Mouse (Mus musculus) natural killer cell, adult 2 months (primary cell): ENCODE data around the gene Phtf1.

Experiments
- DNase-seq, 2 experiments: peaks; one replicate each; pipeline ENCODE4 v3.0.0; 2022; ENCODE audit warnings: low spot score in 2 of 2

Phtf1 gene

DNA sequence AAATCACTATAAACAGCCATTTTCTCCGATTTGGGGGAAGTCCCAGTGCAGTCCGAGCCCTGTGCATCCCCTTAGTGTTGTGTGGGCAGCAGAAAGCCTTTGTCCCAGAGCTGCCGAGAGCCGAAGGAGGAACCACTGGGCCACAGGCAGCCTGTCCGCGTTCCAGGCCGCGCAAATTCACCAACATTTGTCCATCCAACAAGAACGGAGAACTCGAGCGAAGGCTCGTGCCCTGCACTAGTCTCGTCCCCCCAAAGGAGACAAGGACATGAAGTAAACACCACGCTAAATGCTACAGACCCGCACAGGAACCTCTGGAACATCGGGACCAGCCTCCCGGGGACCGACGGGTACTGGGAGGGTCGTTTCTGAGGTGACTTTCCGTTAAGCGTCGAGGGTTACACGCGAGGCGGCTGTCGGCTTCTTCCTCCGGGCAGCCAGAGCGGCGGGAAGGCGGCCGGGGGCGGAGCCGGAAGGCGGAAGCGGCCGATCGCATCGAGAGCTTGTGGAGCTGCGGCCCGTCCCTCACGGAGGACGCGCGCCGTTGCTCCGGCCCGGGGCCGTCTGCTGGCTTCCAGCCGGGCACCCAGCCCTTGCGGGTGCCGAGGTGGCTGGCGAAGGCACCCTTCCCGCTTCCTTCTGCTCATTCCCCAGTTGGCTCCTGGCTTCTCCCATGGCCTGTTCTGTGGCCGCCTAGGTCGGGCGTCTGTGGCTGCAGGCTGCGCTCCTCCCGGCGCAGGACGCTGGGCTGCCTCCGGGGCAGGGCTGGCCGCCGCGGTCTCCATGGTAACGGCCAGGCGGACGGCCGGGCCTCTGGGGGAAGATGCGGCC lies at the start of gene Phtf1:
Gene Phtf1 (plus strand): TSS at position 250 of the 831 bp plus-strand sequence.
- peak; percentile 76 to 83 for DNase-seq

DNA sequence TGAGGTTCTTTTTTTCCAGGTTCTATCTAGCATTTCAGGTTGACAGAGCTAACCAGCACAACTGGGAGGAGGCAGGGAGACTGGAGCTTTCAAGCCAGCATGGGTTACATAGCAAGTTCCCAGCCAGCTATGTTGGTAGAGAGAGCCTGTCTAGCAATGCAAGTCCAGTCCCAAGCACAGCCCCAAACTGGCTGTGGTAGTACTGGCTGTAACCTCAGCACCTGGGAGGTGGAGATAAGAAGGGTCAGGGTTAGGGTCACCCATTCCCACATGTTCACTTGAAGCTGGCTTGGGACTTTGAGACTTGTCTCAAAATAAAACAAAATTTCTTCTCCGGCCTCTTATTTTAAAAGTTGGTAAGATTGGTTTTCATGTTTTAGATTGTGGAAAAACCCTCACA lies 47.8 kb upstream of the Phtf1 start:
- no peak for DNase-seq

DNA sequence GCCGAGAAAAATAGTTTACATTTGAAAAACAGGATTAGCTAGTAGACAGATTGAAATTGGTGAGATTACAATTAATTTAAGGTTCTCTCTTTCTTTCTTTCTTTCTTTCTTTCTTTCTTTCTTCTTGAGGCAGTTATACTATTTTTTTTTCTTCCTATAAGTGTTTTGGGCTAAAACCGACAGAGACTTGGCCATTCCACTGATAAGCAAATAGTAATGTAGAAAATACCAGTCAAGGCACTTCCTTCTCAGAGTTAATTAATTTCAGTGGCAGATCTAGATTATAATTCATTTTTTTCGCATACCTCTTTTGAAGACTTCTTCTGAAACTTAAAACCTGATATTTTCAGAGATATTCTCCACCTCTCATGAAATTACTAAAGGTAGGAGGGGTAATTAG lies 42.6 kb upstream of the Phtf1 start:
- no peak for DNase-seq

DNA sequence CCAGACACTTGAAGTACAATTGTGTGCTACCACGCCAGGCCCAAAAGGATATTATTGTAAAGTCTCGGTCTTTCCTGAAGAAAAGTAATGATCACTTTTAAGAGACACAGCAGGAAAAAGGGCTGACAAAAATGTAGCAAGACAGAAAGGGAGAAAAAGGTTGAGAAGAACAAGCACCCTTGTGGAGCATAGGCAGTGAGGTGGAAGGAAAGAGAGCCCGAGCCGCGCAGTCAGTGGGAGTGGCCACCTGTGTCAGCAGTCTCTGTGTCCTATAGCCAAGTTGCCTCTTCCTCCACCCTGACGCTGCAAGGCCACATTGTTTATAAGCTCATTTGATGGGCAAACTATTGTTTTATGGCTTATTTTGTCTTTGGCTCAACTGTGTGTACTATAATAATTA lies 40.4 kb upstream of the Phtf1 start:
- DNase-seq: peak; percentile 37

DNA sequence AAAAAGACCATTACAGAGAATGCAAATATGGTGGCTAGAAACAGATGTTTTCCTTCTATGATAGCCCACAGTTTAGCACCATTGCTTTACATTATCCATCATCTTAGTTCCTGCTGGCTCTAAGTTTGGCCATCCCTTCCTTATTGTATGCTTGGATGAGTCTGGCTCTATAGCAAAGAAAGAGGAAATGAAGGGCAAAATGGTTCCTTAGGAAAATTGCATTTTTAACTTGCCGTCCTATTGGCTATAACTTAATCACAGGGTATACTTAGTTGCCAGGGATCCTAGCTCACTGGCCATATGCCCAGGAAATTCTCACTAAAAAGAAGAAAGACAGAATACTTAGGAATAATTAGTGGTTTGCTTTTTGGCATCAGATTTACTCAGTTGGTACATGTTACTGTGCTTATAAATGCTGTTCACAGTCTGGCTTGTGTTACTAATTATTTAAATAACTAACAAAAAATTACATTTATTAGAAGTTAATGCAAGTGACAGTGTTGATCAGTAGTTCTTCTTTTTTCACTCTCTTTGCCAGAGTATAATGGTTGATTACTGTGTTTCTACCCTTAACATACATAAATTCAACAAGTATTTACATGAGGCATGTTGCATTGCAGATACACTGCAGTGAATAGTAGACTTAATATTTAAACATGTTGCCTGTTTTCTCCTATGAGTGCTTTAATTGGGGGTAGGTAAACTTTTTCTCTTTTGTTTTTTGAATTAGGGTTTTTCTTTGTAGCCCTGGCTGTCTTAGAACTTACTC lies 22.9 kb upstream of the Phtf1 start:
- DNase-seq: no peak

DNA sequence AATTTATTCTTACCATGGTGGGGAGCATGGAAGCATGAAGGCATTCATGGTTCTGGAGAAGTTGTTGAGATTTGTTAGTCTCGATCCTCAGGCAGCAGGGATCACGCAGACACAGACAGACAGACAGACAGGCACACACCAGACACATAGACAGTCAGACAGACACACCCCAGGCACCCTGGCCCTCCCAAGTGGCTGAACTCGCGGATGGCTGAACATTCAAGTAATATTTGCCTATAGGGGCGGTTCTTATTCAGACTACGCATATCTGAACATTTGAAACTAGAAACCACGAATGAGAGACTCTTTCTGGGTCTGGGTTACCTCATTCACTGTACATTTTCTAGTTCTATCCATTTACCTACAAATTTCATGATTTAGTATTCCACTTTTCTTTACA lies 19.2 kb upstream of the Phtf1 start:
- peak in 1 of 2 experiments; percentile 24 for DNase-seq

DNA sequence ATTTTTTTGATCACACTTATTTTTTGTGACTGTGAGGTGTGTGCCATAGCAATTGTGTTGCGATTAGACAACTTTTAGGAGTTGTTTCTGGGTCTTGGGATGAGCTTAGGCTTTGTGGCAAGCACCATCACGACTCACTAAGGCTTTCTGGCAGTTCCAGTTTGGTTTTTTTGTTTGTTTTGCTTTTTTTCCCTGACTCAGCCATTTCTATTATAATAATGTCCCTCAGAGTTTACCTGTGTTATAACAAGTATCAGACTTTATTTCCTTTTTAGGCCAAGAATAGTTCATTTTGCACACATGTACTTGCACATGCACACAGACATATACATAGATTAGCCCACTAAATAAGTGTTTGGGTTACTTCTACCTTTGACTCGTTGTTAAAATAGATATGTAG lies 7.3 kb upstream of the Phtf1 start:
- DNase-seq: no peak

DNA sequence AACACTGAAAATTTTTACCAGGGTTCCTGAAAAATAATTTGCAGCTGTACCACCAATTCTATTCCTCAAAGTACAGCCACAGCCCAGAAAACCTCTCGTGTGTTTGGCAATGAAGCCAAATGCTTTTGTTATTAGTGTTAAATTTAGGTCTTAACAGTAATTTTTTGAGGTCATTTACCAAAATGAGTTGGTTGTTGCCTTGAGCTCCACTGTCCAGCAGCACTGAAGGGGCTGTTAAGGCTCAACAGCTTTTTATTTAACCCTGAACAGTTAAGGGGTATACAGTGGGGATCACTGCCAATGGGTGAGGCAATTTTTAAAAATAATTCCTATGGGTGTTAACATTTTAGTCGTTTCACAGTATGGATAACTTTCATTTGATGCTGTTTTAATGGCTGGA lies 679 bp upstream of the Phtf1 start:
- no peak for DNase-seq

DNA sequence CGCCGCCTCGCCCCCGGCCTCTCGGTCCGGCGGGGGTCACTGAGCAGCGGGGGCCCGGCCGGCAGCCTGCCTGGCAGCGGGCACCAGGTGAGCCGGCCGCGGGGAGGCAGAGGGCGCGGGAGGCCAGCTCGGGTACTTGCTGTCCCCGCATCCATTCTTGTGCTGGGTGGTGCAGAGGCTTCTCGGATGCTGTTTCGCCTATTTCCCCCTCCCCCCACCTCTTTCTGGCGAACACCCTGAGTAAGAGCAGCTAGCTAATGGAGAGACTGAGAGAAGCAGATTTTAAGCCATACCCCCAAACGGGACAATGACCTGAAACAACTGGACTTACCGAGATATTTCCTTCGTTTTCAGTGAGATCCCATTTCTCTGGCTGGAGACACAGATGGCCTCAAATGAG lies 791 bp downstream of the Phtf1 start:
- DNase-seq: no peak

DNA sequence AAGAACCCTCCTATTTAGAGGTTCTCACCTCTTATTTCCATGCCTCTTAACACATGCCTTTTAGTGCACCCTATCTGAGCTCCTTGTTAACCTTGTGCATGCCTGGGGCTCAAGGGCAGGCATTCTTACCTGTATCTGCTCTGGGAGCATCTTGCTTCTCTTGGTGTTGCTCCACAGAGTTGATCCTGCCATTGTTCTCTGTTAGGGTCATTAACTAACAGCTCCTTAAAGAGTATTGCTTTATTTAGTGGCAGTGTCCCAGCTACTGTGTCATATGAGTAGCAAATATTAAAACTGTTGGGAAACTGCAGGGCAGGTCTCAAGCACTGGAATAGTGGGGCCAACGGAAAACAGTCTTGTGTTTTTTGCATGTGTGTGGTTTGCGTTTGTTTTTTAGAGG lies 3.2 kb downstream of the Phtf1 start:
- DNase-seq: no peak

DNA sequence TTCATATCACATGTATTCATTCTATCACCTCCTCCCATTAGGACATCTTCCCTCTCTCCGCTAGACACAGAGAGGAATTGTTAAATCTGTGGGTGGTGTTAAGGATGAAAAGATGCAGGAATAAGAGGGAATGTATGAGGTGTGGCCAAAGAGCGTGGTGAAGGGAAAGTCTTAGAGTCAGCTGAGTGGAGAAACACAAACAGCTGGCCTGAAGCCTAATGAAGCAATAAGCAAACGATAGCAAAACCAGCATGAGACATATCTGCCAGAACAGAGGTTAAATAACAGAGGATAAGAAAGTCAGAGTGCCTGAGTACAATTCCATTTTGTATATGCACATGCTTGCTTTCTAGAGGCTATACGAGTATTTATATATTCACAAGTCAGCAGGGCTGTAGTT lies 16.6 kb downstream of the Phtf1 start:
- no peak for DNase-seq

DNA sequence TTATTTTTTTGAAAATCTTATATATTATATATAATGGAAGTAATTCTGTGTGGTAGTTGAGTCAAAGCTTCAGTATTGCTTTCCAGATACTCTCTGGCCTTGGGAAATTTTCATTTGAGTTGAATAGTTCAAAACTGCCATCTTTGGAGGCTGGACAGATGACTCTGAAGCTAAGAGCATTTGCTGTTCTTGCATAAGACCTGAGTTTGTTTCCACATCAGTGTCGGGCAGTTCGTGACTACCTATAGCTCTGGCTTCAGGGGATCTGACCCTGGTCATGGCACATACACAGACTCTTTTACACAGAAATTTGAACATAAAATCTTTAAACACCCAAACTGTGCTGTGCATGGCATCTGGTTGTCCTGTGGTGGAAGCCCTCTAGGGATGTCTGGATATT lies 17.3 kb downstream of the Phtf1 start:
- no peak for DNase-seq

DNA sequence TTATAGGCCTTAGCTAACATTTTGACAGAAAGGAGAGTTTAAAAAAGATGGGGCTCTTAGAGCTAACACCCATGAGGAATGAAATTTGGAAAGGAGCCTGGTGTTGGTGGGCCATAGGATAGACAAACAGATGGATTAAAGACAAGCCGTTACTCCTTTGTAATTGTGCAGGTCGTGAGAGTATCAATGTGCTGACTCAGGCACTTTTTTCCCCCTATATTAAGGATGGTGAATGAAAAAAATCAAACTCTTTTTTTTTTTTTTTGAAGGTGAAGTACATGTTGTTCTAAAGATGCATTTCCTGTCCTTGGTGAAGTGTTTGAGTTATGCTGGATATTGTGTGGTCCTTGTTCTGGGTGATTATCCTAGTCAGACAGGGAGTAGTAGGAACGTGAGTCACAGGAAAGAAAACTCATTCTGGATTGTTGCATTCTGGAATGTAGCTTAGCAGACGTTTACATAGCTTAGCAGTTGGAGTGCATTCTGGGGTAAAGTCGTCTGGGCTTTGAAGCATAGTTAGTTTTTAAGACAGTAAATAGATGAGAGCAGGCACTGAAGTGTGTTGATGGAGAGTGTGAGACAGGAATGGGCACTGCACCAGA lies 20.0 kb downstream of the Phtf1 start:
- no peak for DNase-seq

DNA sequence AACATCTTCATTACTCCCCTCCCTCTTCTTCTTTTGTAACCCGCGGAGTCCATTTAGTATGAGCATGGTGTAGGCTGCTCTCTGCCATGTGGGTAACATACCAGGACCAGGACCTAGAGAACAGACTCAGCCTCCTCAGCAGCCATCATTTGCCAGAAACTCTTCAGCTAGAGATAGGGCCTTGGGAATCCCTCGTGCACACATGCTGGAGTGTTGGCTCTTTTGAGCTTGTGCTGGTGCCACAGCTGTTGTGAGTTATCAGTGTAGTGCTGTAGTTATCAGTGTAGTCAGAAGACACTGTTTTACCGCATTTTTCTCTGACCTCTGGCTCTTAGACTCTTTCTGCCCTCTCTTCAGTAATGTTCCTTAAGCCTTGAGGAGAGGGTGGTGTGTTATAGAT lies 21.4 kb downstream of the Phtf1 start:
- DNase-seq: no peak

DNA sequence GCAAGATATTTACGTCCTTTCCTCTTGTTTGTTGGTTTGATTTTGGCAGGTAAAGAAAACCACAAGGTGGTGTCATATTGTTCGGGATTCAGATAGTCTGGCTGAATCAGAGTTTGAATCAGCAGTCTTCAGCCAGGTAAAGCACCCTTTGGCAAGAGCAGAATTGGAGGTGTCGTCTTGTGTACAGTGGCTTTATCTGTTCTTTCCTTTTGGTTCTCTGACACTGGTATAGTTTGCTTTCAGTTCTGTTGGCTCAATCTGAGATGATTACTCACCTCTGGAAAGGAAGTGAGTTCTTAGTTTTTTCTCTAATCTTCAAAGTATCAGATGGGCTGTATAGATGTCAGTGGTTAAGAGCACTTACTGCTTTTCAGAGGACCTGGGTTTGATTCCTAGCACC lies 23.4 kb downstream of the Phtf1 start:
- no peak for DNase-seq

DNA sequence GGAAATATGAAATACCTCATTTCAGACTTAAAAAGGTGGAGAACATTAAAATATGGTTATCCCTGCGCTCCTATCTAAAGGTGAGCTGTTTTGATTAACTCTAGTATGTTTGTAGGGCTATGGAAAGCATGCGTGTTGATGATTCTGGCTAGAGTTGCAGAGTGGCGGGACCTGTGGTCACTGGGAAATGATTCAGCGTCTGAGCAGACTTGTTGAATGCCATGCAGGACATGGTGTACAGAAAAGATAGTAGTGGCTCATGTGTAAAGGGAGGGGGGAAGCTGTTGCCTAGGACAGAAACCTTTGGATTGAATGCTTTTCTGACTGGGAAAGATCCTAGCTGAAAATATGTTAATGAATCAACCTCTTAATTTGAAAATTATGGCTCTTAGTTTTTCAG lies 30.8 kb downstream of the Phtf1 start:
- no peak for DNase-seq

DNA sequence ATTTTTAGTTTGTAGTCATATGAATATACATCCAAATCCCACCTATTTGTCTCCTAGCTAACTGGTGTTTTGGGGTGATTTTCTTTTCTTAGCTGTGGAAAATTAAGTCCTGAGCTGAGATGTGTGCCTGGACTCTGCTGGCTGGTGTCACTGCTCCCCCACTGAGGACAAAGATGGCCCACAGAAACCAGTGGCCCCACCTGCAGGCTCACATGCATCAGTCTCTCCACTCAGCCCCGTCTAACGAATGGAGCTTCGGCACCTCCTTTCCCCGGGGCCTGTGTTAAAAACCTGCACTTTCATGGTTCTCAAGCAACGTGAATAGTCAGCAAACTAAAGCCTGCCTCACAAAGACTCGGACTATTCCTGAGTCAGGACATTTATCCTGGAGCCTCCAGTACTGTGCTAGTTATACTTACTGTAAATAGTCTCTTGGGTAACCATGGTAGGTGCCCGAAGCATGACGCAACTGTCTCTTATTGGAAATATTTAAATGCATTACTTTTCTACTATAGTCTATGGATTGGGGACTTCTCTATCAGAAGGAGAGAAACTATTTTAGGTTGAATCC lies 39.1 kb downstream of the Phtf1 start:
- no peak for DNase-seq

DNA sequence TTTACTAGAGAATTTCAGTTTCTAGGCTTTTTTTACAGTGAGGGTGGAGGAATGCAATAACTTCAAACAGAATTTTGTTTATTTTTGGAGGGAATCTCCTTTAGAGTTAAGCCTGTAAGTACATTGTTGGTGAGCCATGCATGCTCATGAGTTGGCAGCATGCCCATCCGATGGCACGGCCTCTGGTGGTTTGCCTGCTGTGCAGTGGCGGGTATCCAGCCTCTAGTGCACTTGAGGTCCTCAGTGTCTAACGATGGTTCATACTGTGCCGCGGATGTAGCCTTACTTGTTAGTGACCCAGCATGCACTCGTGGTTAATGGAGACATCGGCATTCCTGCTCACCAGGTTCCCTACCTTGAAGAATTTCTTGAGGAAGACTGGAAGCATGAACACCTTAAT lies 39.6 kb downstream of the Phtf1 start:
- no peak for DNase-seq

DNA sequence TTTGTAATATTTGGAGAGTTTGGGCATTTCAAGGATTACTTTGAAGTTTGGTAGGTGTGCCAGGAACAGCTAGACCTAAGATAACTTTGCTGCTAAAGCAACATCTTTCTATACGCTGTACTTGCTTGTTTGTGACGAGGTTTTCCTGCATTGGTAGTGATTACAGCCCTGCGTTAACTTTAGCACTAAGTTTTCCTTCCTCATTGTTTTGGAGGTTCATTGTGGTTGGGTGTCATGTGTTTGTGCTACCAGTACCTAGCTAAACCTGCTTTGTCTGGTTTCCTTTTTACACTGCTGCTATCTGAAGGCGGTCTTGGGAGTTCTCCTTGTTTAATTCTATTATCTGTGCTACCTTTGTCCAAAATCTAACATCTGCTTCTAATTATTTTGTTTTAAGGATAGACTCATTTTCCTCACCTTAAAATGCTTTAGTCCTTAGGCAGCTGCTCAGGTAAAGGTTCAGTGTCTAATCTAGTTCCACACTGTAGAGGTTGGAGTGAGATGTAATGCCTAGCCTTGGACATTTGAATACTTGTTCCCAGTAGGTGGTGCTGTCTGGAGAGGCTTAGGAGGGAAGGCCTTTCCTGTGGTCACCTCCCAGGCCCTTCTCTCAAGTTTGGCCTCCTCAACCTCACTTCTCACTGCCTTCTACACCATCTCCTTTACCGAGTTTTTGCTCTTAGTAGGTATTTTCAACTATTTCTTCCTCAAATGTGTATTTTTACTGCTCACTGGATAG lies 42.2 kb downstream of the Phtf1 start:
- no peak for DNase-seq

DNA sequence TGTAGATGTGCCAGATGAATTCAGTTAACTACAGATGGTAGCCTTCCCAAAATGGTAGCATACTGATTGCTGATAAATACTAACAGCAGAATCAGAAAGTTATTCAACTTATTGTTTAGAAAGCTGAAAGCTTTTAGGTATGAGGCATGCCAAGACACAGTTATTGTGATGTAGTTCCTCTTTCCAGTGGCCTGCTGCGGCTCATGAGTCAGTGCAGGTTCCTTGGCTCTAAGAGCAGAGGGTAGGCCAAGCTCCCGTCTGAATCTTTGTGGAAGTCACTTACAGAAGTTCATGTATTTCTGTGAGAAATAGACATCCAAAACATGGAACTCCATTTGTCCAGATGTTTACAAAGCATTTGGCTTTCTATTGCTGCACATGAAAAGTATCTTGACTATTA lies 44.1 kb downstream of the Phtf1 start:
- DNase-seq: no peak

DNA sequence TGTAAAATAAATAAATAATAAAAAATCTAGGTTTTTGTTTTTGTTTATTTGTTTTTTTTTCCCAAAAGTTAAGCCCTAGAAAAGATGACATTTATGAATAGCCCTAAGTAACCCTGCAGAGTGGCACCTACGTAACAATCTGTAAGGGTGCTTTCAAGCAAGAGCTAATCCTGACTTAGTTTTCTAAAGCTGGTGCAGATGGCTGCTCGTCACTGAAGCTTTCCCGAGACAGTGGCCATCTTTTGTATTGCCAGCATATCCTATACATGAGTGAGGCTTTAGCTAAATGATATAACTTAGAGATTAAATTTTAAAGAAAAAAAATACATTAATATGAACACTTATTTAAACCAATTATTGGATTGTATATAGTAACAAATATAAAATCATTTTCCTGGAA lies 50.0 kb downstream of the Phtf1 start:
- no peak for DNase-seq

DNA sequence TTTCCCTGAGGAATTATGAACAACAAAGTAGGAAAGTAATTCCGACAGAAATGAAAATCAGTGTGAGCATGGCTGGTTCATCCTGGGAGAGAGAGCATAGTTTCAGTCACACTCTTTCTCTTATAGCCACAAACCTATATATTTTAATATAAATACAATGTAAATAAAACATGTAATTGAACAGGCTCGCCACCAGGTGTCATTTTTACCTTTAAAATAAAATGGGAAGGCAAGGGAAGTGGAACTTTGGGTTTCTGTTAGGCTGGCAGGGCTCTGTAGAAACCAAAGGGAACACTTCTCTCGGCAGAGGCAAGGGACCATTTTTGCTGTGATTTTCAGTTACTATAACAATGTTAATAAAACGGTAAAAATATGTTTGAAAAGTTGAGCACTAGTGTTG lies 51.5 kb downstream of the Phtf1 start:
- DNase-seq: no peak
